Mouse (Mus musculus): Measurements from ENCODE around the gene Gpnmb. TPM values are rescaled to one million over a fixed set of nuclear protein-coding genes. Genes with fewer than 3 reads are reported as not detected.

The Gpnmb gene
- polyA plus RNA-seq, 1 experiment from 2014 or later = 0.64 TPM

GRCm38 (mm10) chr6:49096933-49097461 is 60.7 kb downstream of the Gpnmb start:
- Histone ChIP-seq H3K4me2 (no peak overlapping the region), H3K9me3 (replicated peaks) (no peaks in the 10 kb centered on the region), H3K27me3 (no peaks in the 10 kb centered on the region), H3K36me3 (replicated peaks) (peaks cover 56% of the 10 kb centered on the region), H3K27ac (replicated peaks) (no peak overlapping the region), H3K4me1 (replicated peaks) (0 out of 2 replicates have a peak, but pooled peaks cover 5% of the 10 kb centered on the region), H3K9ac (no peak overlapping the region), H3K4me3 (replicated peaks) (no peak overlapping the region)
- no peak; the same call in 1 of the 2 replicates for ATAC-seq (ENCODE audit: insufficient read depth)
- 74% methylated on average over 13 of the region's 13 CpGs for WGBS (ENCODE audit: insufficient replicate concordance)

- peaks cover 53% of the 10 kb centered on the region for H3K36me3 ChIP-seq (replicated peaks)
- no peak overlapping the region for H3K4me3 ChIP-seq (replicated peaks)
- 68% methylated on average over 5 of the region's 5 CpGs for WGBS (ENCODE audit: insufficient replicate concordance)
- 0 out of 2 replicates have a peak, but pooled peaks cover 5% of the 10 kb centered on the region for H3K4me1 ChIP-seq (replicated peaks)
- no peak for ATAC-seq (ENCODE audit: insufficient read depth)
- no peak overlapping the region for H3K4me2 ChIP-seq
- H3K9me3 ChIP-seq (replicated peaks) = no peaks in the 10 kb centered on the region
- no peaks in the 10 kb centered on the region for H3K27me3 ChIP-seq
- H3K27ac ChIP-seq (replicated peaks) = no peak overlapping the region
- no peak overlapping the region for H3K9ac ChIP-seq
Observed at GRCm38 (mm10) chr6:49097596-49098110, 61.3 kb downstream of the Gpnmb start.

GRCm38 (mm10) chr6:49099086-49099485 is 62.7 kb downstream of the Gpnmb start:
- no peak overlapping the region for H3K27ac ChIP-seq (replicated peaks)
- peaks cover 55% of the 10 kb centered on the region for H3K36me3 ChIP-seq (replicated peaks)
- no peak overlapping the region for H3K9ac ChIP-seq
- no peak overlapping the region for H3K4me3 ChIP-seq (replicated peaks)
- no peaks in the 10 kb centered on the region for H3K9me3 ChIP-seq (replicated peaks)
- no peak for ATAC-seq (ENCODE audit: insufficient read depth)
- 62% methylated on average over 1 of the region's 1 CpGs for WGBS (ENCODE audit: insufficient replicate concordance)
- H3K4me2 ChIP-seq = no peak overlapping the region
- H3K4me1 ChIP-seq (replicated peaks) = 0 out of 2 replicates have a peak, but pooled peaks cover 5% of the 10 kb centered on the region
- no peaks in the 10 kb centered on the region for H3K27me3 ChIP-seq

- 78% methylated on average over 15 of the region's 15 CpGs for WGBS (ENCODE audit: insufficient replicate concordance)
- no peak for ATAC-seq (ENCODE audit: insufficient read depth)
- Histone ChIP-seq H3K27ac (replicated peaks) (no peak overlapping the region), H3K4me3 (replicated peaks) (no peak overlapping the region), H3K9me3 (replicated peaks) (no peaks in the 10 kb centered on the region), H3K36me3 (replicated peaks) (peaks cover 66% of the 10 kb centered on the region), H3K4me2 (no peak overlapping the region), H3K4me1 (replicated peaks) (no peaks in the 10 kb centered on the region), H3K27me3 (no peaks in the 10 kb centered on the region), H3K9ac (no peak overlapping the region)
Observed at GRCm38 (mm10) chr6:49106746-49107500, 70.6 kb downstream of the Gpnmb start.

- Histone ChIP-seq H3K9me3 (replicated peaks) (no peaks in the 10 kb centered on the region), H3K27ac (replicated peaks) (no peak overlapping the region), H3K27me3 (no peaks in the 10 kb centered on the region), H3K4me2 (no peak overlapping the region), H3K36me3 (replicated peaks) (peaks cover 49% of the 10 kb centered on the region), H3K4me1 (replicated peaks) (no peaks in the 10 kb centered on the region), H3K9ac (no peak overlapping the region), H3K4me3 (replicated peaks) (no peak overlapping the region)
- WGBS (ENCODE audit: insufficient replicate concordance) = 73% methylated on average over 2 of the region's 2 CpGs
- ATAC-seq (ENCODE audit: insufficient read depth) = no peak
Observed at GRCm38 (mm10) chr6:49109196-49109595, 72.8 kb downstream of the Gpnmb start.

GRCm38 (mm10) chr6:49113895-49114294 is 77.5 kb downstream of the Gpnmb start:
- Histone ChIP-seq H3K4me3 (replicated peaks) (no peak overlapping the region), H3K9ac (no peak overlapping the region), H3K9me3 (replicated peaks) (no peaks in the 10 kb centered on the region), H3K36me3 (replicated peaks) (peaks cover 22% of the 10 kb centered on the region), H3K27me3 (no peaks in the 10 kb centered on the region), H3K27ac (replicated peaks) (no peak overlapping the region), H3K4me1 (replicated peaks) (no peaks in the 10 kb centered on the region), H3K4me2 (no peak overlapping the region)
- WGBS (ENCODE audit: insufficient replicate concordance) = 80% methylated on average over 7 of the region's 7 CpGs
- ATAC-seq (ENCODE audit: insufficient read depth) = no peak

GRCm38 (mm10) chr6:49114457-49114856 is 78.1 kb downstream of the Gpnmb start:
- no peak for ATAC-seq (ENCODE audit: insufficient read depth)
- Histone ChIP-seq H3K9me3 (replicated peaks) (no peaks in the 10 kb centered on the region), H3K4me2 (no peak overlapping the region), H3K27ac (replicated peaks) (no peak overlapping the region), H3K4me3 (replicated peaks) (no peak overlapping the region), H3K27me3 (no peaks in the 10 kb centered on the region), H3K4me1 (replicated peaks) (no peaks in the 10 kb centered on the region), H3K9ac (no peak overlapping the region), H3K36me3 (replicated peaks) (peaks cover 18% of the 10 kb centered on the region)
- WGBS (ENCODE audit: insufficient replicate concordance) = 82% methylated on average over 6 of the region's 6 CpGs

GRCm38 (mm10) chr6:49115550-49115949 is 79.2 kb downstream of the Gpnmb start:
- no peak overlapping the region for H3K27ac ChIP-seq (replicated peaks)
- H3K4me3 ChIP-seq (replicated peaks) = no peak overlapping the region
- H3K9me3 ChIP-seq (replicated peaks) = no peaks in the 10 kb centered on the region
- no peak overlapping the region for H3K4me2 ChIP-seq
- WGBS (ENCODE audit: insufficient replicate concordance) = 67% methylated on average over 5 of the region's 5 CpGs
- H3K36me3 ChIP-seq (replicated peaks) = peaks cover 18% of the 10 kb centered on the region
- H3K4me1 ChIP-seq (replicated peaks) = no peaks in the 10 kb centered on the region
- ATAC-seq (ENCODE audit: insufficient read depth) = no peak
- H3K9ac ChIP-seq = no peak overlapping the region
- no peaks in the 10 kb centered on the region for H3K27me3 ChIP-seq

GRCm38 (mm10) chr6:49116241-49116640 is 79.9 kb downstream of the Gpnmb start:
- WGBS (ENCODE audit: insufficient replicate concordance) = 84% methylated on average over 8 of the region's 8 CpGs
- H3K9me3 ChIP-seq (replicated peaks) = no peaks in the 10 kb centered on the region
- H3K27ac ChIP-seq (replicated peaks) = no peak overlapping the region
- H3K9ac ChIP-seq = no peak overlapping the region
- peaks cover 18% of the 10 kb centered on the region for H3K36me3 ChIP-seq (replicated peaks)
- H3K4me1 ChIP-seq (replicated peaks) = no peaks in the 10 kb centered on the region
- no peaks in the 10 kb centered on the region for H3K27me3 ChIP-seq
- ATAC-seq (ENCODE audit: insufficient read depth) = no peak
- H3K4me2 ChIP-seq = no peak overlapping the region
- no peak overlapping the region for H3K4me3 ChIP-seq (replicated peaks)

GRCm38 (mm10) chr6:49118446-49118845 is 82.1 kb downstream of the Gpnmb start:
- no peaks in the 10 kb centered on the region for H3K4me1 ChIP-seq (replicated peaks)
- no peak for ATAC-seq (ENCODE audit: insufficient read depth)
- H3K9me3 ChIP-seq (replicated peaks) = no peaks in the 10 kb centered on the region
- peaks cover 18% of the 10 kb centered on the region for H3K36me3 ChIP-seq (replicated peaks)
- H3K9ac ChIP-seq = no peak overlapping the region
- no peaks in the 10 kb centered on the region for H3K27me3 ChIP-seq
- no peak overlapping the region for H3K27ac ChIP-seq (replicated peaks)
- no peak overlapping the region for H3K4me2 ChIP-seq
- 62% methylated on average over 8 of the region's 8 CpGs for WGBS (ENCODE audit: insufficient replicate concordance)
- no peak overlapping the region for H3K4me3 ChIP-seq (replicated peaks)

GRCm38 (mm10) chr6:49119462-49120135 is 83.3 kb downstream of the Gpnmb start:
- WGBS (ENCODE audit: insufficient replicate concordance) = 45% methylated on average over 1 of the region's 1 CpGs
- no peak overlapping the region for H3K27ac ChIP-seq (replicated peaks)

More at GRCm38 (mm10) chr6:49119462-49120135, 83.3 kb downstream of the Gpnmb start:
- Histone ChIP-seq H3K36me3 (replicated peaks) (peaks cover 18% of the 10 kb centered on the region), H3K4me3 (replicated peaks) (no peak overlapping the region), H3K4me2 (no peak overlapping the region), H3K9me3 (replicated peaks) (no peaks in the 10 kb centered on the region), H3K9ac (no peak overlapping the region), H3K27me3 (no peaks in the 10 kb centered on the region), H3K4me1 (replicated peaks) (no peaks in the 10 kb centered on the region)
- ATAC-seq (ENCODE audit: insufficient read depth) = no peak
